Mouse (Mus musculus) kidney, postnatal 14 days (tissue): ENCODE data around the gene Slc24a3.

ENCODE experiments used
- DNase-seq: peaks from one replicate; pipeline ENCODE4 v3.0.0; 2022; ENCODE audit warnings: mixed read lengths

The Slc24a3 gene

DNA sequence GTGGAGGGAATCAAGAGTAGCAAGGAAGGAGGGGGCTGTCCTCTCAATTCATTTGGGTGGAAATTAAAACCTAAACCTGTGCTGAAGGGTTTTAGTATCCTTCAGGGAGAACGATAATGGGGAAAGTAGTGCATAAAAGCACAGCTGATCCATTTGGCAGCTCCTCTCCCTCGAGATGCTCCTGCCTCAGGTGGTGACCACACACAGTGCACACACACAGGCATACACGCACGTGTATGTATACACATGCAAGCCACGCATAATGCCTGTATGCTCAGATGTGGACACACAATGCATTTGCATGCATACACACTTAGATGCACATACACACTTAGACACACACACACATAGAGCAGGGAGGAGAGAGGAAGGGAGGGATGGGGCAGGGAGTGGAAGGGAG is 206.2 kb downstream of the Slc24a3 start:
- no peak for DNase-seq

DNA sequence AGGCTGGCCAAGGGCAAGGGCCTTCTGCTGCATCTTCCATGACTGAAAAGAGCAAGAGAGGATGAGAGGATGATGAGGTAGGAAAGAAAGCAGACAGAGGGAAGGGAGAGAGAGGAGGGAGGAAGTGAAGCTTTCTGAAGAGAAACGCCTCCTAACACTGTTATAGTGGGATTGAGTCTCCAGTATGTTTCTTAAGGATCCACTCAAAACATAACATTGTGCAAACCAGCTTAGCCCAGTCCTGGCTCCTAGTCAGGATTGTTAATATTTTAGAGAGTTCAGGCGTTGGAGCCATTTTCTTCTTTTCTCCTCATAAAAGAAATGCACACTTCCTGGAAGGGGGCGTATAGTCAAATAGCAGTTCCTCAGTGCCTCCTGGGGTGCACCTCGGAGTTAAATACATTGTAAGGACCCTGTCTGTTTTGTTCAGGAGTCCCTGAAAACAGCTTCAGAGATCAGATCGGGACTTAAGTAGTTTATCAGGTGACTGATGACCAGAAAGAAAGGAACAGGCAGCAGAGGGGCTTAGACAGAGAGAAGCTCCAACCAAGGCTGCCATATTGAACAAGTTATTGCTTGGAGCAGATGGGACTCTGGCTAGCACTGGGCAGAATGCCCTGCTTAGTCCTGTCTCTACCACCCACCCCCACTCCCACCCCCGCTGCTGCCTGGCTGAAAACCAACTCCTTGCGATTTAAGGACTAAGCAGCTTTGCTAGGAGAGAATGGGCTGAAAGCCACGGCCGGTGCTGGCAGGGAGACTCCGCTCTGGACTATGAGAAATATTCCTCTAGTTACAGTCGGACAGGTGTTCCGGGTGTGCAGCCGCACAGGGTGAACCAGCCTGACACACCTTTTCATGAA is 215.6 kb downstream of the Slc24a3 start:
- no peak for DNase-seq

DNA sequence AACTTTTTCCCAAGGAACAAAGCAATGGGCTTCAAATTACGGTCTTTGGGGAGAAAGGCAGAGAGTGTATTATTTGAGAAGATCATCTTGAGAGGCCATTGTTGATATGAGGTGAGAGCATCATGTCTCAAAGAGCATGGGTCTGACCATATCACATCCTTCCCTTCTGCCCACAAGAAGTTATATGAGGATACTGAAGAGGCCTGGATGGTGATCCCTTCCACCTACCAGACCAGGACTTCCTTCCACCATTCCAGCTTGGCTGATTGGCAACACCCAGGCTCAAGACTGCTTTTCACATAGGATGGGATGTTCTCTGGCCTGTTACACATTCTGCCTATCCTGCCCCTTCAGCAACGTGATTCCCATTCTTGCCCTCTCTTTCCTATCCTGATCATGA is 216.7 kb downstream of the Slc24a3 start:
- DNase-seq, result no peak

DNA sequence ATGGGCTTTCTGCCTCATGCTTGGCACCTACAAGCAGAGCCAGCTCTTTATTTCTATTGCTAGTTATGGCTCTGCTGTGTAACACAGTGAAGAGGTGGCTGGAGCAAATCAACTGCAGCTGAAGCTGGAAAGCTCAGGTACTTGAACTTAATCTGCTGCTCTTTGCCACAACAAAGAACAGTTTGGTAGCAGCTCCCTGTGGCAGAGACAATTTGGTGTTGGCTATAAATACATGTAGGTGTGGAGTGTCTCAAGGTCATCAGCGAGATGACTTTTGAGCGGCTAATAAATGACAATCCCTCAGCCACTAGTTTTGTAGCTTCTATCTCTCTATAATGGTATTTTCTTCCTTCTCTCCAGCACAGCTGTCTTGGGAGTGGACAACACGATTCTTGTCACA is 217.7 kb downstream of the Slc24a3 start:
- no peak for DNase-seq

DNA sequence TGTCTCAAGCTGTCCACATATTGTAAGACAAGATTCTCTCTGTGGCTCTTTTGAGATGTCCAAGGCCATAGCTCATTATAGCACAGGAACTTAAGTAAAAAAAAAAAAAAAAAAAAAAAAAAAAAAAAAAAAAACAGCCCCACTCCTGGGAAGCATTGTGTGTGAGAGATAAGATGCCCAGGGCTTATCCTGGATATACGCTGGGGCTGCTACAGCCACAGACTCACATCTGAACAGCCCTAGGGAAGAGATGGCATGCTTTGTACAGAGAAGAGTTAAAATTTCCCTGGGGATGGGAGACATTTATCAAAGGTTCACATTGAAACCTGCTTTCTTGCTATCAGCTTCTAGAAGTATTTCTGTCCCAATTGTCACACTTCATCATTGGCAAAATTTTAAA is 218.2 kb downstream of the Slc24a3 start:
- no peak for DNase-seq

DNA sequence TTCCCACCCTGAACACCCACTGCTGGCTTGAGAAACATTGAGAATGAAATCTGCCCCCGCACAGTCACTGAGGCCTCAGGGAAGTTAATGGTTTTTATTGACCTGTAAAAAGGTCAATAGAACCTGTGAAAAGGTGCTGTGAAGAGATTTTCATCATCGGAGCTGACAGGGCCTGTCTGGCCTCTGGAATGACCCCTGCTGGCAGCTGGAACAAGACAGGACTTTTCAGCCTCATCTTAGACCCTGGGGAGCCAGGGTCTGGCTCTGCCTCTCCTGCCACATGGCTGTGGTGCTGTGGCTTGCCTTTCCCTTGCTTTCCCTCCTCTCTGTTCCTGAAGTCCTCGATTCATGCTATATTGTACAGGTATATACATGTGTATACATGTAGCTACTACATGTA is 228.2 kb downstream of the Slc24a3 start:
- no peak for DNase-seq

DNA sequence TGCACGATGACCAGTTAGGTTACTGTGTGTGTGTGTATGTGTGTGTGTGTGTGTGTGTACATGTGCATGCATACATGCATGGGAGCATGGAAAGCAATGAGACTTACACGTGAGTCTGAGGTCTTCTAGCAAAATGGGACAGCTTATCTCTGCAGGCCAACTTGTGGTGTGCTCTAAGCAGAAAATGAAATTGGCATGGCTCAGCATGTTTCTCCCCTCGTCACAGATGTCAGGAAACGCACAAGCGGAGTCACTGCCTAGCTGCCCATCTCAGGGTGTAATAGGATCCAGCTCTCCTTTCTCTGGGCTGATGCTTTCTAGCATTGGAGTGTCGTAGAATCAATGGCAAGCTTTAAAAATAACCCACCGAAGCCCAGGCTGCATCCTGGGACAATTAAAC is 229.0 kb downstream of the Slc24a3 start:
- no peak for DNase-seq

DNA sequence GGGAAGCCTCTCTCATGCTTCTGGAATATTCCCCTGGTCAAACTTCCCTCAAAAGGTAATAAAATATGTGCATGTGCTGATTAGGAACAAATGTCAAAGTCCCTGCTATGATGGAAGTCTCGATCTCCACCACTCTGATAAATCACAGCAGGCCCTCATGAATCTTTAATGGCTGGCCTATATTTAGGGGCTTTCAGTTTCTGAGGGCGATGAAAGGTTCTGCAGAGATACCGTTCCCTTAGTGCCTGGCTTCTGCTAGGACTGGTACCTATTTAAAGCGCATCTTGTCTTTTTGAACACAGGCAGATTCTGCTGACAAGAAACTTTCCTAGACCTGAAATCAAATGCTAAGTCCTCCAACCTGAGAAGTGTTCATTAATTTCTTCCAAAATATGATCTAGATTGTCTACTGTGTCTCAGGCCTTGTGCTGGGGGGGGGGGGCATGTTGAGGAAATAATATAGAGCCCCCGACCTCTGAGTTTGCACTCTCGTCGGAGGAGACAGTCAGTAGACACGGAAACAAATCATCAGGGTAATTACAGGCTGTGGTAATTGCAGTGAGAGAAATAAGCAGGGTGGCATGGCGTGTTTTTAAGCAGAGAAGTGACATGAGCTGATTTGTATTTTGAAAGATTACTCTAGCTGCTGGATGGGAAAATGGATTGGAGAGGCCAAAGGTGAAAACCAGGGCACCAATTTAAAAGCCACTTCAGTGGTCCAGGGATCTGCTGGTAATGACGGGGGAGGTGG is 230.1 kb downstream of the Slc24a3 start:
- no peak for DNase-seq

DNA sequence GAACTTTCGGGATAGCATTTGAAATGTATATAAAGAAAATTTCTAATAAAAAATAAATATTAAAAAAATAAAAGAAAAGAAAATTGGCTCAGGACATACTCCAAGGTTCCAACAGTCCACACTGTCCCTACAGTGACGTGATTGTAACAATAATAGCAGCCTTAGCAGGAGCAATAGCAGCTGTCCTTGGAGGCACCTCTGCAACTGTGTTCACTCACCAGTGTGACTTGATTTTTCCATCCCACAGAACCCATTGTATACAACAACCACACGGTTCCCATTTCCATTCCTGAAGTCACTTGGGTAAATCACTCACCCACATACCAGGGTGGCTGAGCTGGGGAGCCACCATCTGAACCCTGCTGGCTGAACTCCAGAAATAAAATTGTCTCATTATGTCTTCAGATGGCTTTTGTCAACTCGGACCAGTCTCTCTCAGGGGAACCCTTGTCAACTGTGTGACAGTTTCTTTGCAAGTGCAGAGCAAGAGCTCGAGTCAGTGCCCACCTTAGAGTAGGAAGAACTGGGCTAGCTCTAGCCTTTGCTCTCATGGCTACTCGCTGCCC is 233.8 kb downstream of the Slc24a3 start:
- no peak for DNase-seq

DNA sequence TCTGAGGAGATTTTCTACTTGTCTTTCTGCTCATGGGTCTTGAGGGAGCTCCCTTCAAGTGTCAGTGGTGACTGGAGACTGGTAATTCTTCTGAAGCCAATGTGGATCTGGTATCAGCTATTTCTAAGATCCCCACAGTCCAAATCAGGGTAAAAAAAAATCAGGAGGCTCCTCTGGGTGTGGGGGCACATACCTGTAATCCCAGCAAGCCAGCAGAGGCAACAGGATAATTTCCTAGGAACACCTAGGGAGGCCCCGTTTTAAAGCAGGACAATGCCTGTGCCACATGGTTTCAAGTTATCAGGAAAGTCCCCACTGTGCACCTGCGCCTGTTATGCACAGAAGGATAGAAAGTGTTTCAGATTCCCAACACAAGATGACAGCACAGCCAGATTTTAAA is 234.4 kb downstream of the Slc24a3 start:
- DNase-seq, result no peak

DNA sequence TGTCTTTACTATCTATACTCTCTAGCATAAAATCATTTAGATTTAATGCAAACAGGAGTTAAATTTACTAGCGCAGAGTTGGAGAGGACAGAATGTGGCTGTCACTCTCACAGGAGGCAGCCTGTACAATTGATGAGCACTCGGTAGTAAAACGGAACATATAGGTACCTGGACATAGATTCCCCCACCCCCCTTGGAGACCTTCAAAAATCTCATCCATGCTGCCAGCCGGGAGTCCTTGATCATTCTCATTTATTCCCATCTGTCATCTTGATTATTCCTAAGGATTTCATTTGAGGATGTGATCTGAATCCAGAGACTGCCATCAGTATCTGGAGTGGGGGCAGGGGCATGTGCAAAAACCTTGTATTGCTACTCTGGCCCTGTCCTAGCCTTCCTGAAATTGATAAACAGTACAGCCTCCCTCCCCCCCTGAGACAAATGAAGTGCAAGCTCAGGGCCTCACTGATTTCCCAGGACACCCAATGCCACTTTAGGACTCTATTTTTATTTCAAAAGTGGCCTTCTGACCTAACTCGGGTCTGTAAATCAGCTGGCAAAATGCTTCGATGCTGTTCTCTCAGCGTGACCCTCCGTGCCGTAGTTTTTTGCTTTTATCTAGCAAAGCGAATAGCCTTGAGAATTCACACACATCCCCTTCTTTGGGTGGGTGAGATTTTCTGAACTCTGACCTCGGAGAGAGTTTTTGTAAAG is 237.4 kb downstream of the Slc24a3 start:
- DNase-seq, result no peak

DNA sequence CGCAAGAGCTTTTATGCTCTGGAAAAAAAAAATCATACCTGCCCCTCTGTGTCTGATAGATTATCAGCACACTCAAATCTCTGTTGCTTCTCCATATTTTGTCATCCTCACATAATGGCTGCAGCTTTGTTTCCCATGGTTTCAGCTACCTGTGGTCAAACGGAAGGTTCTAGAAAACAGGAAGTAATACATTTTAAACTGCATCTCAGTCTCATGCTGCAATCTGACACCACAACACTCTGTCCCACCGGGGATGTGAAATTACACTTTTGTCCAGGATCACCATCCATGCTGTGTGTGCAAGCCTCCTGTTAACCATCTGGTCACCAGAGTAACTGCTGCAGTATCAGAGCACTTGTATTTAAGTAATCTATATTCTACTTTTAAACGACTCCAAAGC is 238.2 kb downstream of the Slc24a3 start:
- no peak for DNase-seq

DNA sequence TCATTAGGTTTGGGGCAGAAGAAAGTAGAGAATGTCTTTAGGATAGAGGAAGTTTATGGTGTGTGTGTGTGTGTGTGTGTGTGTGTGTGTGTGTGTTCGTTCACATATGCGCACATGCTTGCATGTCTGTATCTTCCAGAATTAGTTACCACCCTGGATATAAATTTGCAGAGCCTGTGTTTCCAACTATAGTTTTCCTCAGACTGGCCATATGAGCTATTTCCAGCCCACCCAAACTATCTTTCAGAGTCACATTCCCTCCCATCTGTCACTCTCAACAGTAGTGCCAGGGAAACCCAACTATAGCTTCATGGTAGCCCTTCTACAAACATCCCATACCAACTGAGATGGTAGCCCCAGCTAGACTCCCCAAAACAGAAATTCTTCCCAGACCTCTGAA is 250.2 kb downstream of the Slc24a3 start:
- no peak for DNase-seq

DNA sequence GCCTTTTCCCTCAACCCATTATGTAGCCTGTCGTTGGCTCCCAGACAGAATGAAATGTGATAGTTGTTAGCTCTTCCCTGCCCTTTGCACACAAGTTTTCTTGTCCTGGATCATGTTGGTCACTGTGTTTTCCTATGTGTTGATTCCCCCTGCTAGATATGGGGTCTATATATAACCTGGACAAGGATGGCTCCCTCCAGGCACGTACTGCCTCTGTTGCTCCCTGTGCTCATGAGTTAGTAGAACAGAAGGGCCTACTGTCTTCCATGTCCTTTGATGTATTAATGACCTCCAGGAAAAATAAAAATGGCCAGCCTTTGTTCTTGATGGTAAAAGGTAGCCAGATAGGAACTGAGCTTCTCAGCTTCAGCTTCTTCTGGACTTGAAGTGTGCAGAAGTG is 251.5 kb downstream of the Slc24a3 start:
- DNase-seq, result no peak

DNA sequence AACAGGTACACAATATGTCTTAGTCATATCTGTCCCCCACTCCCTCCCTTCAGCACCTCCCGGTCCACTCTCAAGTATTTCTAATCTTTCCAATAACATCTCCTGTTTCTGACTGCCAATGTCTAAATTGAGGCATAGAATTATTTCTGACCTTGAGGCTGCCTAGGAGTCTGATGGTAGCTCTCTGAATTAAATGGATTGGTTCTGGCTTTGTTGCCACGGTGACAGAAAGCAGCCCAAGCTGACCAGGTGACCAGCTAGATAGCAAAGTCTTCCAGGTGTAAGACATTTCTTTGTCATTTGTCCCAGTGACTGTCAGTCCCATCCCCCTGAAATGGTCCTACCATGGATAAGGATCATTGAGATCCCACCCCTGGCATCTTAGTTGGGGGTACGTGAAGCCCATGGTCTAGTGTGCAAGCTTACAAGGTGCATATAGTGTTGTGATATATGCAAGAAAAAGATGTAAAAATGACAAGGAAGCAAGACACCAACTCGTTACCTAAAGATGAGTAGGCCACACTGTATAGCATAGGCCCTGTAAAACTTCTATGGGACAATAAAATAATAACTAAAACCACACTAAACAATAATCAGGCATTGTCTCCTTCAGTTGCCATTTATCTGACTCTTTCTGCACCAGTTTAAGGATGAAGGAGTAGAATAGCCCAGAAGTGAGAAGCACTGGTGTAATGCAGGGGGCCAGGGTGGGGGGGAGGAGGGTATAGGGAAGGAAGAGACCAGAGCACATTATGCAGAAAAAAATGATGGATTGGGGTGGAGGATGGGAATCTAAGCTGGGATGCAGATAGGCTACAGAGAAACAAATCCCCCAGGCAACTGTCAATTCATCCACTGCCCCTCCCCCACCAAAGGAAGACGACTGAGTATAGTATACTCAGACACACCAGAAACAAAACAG is 253.7 kb downstream of the Slc24a3 start:
- no peak for DNase-seq

DNA sequence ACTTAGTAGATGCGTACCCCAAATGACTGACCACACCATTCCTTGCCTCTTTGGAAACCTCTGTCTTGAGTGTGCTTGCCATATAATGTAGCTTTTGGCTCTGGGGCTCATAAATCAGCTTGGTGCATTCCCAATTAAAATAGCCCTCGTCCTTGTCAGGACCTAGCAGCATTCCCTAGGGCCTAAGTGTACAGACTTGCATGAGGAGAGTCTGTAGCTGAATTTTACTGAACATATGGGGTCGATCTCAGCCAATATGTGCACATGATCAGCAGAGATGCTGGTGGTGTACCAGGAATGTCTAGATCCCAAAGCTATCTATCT is 254.3 kb downstream of the Slc24a3 start:
- DNase-seq, result no peak

DNA sequence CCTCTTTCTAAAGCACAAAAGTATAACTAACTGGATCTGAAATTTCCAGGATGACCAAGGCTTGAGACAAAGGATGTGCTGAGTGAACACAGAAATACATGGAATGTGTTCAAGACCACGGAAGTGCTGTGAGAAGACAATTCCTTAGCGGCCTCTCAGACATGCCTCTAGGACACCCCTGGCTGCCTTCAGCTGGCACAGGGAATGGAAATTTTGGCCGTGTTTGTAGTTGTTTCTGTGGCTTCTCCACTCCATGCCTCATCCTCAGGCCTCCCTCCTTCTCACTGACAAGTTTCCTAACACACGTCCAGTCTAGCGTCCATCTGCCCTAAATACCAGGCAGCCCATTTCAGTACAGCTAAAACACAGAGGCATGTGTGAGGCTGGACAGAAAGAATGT is 262.4 kb downstream of the Slc24a3 start:
- no peak for DNase-seq

DNA sequence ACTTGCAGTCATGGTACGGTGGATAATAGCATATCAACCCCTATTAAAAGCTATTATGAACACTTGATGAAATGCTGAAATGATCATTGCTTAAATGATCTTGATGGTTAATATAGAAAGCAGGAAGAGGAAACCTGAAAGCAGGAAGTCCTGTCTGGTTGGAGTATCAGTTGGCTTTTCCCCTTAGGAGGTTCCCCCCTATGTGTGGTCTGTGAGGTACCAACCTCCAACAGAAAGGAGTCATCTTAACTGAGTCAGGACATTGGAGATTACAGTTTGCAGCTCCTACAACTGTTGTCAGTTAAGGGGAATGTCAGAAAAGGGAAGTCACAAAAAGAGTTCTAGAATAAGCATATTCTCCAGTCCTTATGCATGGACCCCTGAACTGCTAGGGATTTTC is 266.5 kb downstream of the Slc24a3 start:
- DNase-seq, result no peak

DNA sequence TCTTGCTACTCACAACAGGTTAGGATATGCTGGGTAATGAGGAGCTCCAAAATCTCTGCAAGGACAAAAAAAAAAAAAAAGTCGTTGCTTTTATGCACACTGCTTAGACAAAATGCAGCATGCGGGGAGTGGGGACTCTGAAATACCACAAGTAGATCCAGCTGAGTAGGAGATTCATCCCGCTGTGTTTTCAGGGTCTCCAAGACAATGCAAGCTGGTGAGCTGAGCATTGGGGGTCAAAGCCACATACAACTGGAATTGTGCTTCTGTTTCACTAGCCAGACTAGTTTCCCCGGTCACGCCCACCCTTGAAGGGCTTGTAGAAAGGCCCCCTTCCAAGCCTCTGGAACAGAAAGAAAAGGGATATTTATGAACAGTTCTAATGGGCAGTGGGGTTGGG is 270.8 kb downstream of the Slc24a3 start:
- DNase-seq, result no peak

DNA sequence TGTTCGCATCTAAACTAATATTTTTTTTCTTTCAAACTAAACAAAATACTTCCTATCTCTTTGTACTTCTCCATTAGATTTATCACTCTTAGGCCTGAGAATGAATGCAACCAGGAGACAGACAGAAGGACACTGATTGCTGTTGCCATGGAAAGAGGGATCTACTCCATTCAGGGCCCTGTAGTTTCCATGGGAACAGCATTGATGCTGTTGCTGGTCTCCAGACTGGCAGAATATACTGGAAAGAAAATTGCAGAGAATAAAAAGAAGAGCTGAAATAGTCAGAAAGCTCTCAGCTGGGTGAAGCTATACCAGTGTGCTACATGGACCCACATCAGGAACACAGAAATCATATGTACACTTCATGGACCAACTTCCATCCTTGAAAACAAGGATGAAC is 272.2 kb downstream of the Slc24a3 start:
- no peak for DNase-seq

DNA sequence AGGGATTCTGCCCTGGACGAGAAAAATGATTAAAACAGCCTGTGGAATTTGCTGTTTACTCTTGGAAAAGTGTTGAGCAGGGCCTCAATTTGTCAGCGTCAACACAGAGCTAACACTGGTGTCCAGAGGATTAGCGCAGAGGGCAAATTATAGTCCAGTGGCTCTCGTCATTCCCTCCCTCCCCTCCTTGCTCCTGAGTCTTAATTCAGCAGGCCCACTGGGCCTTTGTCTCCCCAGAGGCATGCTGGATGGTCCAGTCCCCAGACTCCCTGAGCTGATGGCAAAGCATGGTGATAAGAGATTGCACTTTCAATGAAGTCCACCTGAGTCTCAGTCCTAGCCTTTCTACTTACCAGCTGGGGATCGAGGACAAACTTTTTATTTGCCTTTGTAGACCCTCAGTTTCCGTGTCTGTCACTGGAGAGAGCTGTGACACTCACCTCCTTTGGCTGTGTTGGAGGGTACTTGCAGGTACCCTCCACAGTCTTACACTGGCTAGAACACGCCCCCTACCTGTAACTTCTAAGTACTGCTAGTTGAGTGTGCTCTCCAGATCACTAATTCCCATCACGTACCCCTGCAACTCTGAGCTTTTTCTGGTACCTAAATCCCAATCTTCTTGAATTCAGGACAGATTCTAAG is 289.7 kb downstream of the Slc24a3 start:
- DNase-seq, result no peak

DNA sequence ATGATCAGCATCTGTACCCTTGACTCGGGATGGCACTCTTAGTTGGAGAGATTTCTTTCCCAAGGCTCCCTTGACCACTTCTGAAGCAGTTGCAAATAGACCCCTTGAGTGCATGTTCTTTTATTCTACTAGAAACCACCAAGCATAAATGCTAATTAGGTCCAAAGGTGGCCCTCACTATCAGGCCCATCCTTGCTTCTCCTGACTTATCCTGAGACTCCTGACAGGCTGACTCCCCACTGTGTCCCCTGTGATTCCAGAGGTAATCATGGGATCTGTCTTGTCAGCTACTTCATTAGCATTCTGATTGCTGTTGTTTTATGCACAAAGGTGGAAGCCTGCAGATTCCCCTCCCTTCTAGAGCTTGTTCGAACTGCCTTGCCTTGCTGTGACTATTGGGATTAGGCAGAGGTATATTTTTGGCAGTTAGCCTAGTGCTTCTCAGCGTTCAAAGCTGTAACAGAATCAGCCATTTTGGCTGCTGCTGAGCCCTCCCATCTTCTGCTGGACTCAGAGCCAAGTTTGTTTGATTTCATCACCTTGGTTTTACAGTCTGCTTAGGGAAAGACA is 293.4 kb downstream of the Slc24a3 start:
- no peak for DNase-seq
